Mouse (Mus musculus) embryonic facial prominence, embryonic 13.5 days (tissue): Measurements from ENCODE around the gene Pnkp. TPM values are rescaled to one million over a fixed set of nuclear protein-coding genes. Genes with fewer than 3 reads are reported as not detected.
A peak's percentile ranks its signal among the peaks of the same experiment; 100 is the strongest.

Source experiments
- ATAC-seq: fragments of 200-750 bp; cut with Nextera tagmentation; 2 replicates; pipeline ENCODE4 v1.8.0; 2017; ENCODE audit warnings: low read depth; ENCODE audit not compliant: insufficient number of reproducible peaks, insufficient read depth, low FRiP score, low TSS enrichment
- H3K27ac ChIP-seq: fragments of 300-500 bp; sonication (generic); 2 replicates; pipeline ENCODE4 v1.5.1; 2015; ENCODE audit warnings: moderate library complexity, mild to moderate bottlenecking, inconsistent platforms
- H3K27me3 ChIP-seq: fragments of 300-500 bp; sonication (generic); 2 replicates; pipeline ENCODE4 v1.6.1; 2015; ENCODE audit warnings: mild to moderate bottlenecking, inconsistent platforms
- H3K36me3 ChIP-seq: fragments of 300-500 bp; sonication (generic); 2 replicates; pipeline ENCODE4 v1.6.1; 2015; ENCODE audit warnings: mild to moderate bottlenecking, inconsistent platforms
- H3K4me1 ChIP-seq: fragments of 300-500 bp; sonication (generic); 2 replicates; pipeline ENCODE4 v1.6.1; 2015; ENCODE audit warnings: inconsistent platforms
- H3K4me2 ChIP-seq: fragments of 300-500 bp; sonication (generic); 2 replicates; pipeline ENCODE4 v1.6.1; 2015; ENCODE audit warnings: moderate library complexity, mild to moderate bottlenecking, inconsistent platforms
- H3K4me3 ChIP-seq: fragments of 300-500 bp; sonication (generic); 2 replicates; pipeline ENCODE4 v1.5.1; 2015; ENCODE audit warnings: mild to moderate bottlenecking, inconsistent platforms
- H3K9ac ChIP-seq: fragments of 300-500 bp; sonication (generic); 2 replicates; pipeline ENCODE4 v1.6.1; 2015; ENCODE audit warnings: mild to moderate bottlenecking, inconsistent platforms
- H3K9me3 ChIP-seq: fragments of 300-500 bp; sonication (generic); 2 replicates; pipeline ENCODE4 v1.6.1; 2016; ENCODE audit warnings: inconsistent platforms
- WGBS: fragments of 180-500 bp; shearing (Covaris S2); methylation state at CpG from one replicate; pipeline ENCODE4 v1.1.7; 2015; ENCODE audit warnings: mixed read lengths; 5-methylcytosine and 5-hydroxymethylcytosine counted together
- polyA plus RNA-seq: library from polyadenylated mRNA; unstranded; fragments of >200 nt; fragmentation: Nextera tagmentation; extraction: Ambion mirVana; gene quantifications from 2 replicates; pipeline ENCODE4 v1.2.1, GENCODE M21; 2015

Gene Pnkp
- polyA plus RNA-seq, 1 experiment from 2014 or later, result 30.0 TPM

DNA sequence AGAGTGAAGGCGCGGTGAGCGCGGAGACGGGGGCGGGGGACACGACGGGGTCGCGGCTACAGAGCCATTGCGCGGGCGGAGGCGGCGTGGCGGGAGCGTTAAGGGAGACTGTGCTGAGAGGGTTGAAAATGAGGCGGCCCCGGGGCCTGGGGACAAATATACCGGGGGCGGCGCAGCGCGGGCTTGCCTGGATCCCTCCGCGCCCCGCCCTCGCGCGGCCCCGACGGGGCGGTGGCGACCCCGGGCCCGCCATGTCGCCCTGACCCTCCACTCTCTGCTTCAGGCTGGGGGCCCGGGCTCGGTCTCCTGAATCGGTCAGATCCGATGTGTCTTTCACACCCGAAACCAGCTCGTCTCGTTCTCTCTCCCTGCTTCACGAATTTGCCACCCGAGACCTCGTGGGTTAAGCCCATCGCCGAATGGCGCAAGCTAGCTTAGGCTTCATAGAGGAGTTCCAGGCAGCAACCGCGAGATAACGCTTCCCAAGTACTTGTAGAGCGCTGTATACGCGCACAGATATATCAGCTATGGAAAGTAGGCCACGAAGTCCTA lies 40.4 kb upstream of the Pnkp start, which contains the start of gene Atf5:
Gene Atf5, minus strand, starts transcription at position 189 of the 552 bp plus-strand sequence.
- Histone ChIP-seq H3K4me2 (peak within 1 kb of the TSS; percentile 73), H3K4me1 (peaks cover 49% of the 10 kb centered on the region), H3K4me3 (peak within 1 kb of the TSS; percentile 73), H3K36me3 (peaks cover 14% of the 10 kb centered on the region), H3K9ac (peak within 1 kb of the TSS; percentile 97), H3K27ac (peak within 1 kb of the TSS; percentile 96), H3K9me3 (no peaks in the 10 kb centered on the region), H3K27me3 (no peaks in the 10 kb centered on the region)
- ATAC-seq, result 0 out of 2 replicates have a peak, but pooled peaks have one; percentile 0
- under 1% methylated on average over 57 of the region's 57 CpGs for WGBS

GRCm38 (mm10) chr7:44817441-44817840 lies 39.5 kb upstream of the Pnkp start:
- Histone ChIP-seq H3K27me3 (no peaks in the 10 kb centered on the region), H3K36me3 (peaks cover 6% of the 10 kb centered on the region), H3K4me2 (peak overlapping the region; percentile 73), H3K9ac (peak overlapping the region; percentile 97), H3K27ac (0 out of 2 replicates have a peak overlapping the region, but pooled peaks have one; percentile 96), H3K9me3 (no peaks in the 10 kb centered on the region), H3K4me3 (peak overlapping the region; percentile 73), H3K4me1 (peaks cover 51% of the 10 kb centered on the region)
- WGBS, result 24% methylated on average over 3 of the region's 3 CpGs
- ATAC-seq, result no peak

GRCm38 (mm10) chr7:44818164-44818563 lies 38.8 kb upstream of the Pnkp start:
- Histone ChIP-seq H3K4me1 (peaks cover 58% of the 10 kb centered on the region), H3K36me3 (no peaks in the 10 kb centered on the region; the same call in 1 of the 2 replicates), H3K27ac (peak overlapping the region; percentile 40), H3K4me3 (peak overlapping the region; percentile 73), H3K27me3 (no peaks in the 10 kb centered on the region), H3K9ac (peak overlapping the region; percentile 97), H3K9me3 (no peaks in the 10 kb centered on the region), H3K4me2 (peak overlapping the region; percentile 73)
- WGBS, result 55% methylated on average over 2 of the region's 2 CpGs
- ATAC-seq, result no peak

- no peaks in the 10 kb centered on the region for H3K9me3 ChIP-seq
- H3K9ac ChIP-seq, result peak overlapping the region; percentile 97
- peak overlapping the region; percentile 73 for H3K4me3 ChIP-seq
- WGBS, result 42% methylated on average over 6 of the region's 6 CpGs
- peak overlapping the region; percentile 40 for H3K27ac ChIP-seq
- peaks cover 64% of the 10 kb centered on the region for H3K4me1 ChIP-seq
- H3K27me3 ChIP-seq, result no peaks in the 10 kb centered on the region
- no peak for ATAC-seq
- no peaks in the 10 kb centered on the region for H3K36me3 ChIP-seq
- peak overlapping the region; percentile 73 for H3K4me2 ChIP-seq
These were observed 38.1 kb upstream of the Pnkp start for GRCm38 (mm10) chr7:44818751-44819235.

GRCm38 (mm10) chr7:44819391-44819790 lies 37.5 kb upstream of the Pnkp start:
- peaks cover 69% of the 10 kb centered on the region for H3K4me1 ChIP-seq

GRCm38 (mm10) chr7:44819863-44820262 lies 37.1 kb upstream of the Pnkp start:
- Histone ChIP-seq H3K36me3 (no peaks in the 10 kb centered on the region), H3K4me2 (peak overlapping the region; percentile 73), H3K4me1 (peaks cover 68% of the 10 kb centered on the region), H3K4me3 (no peak overlapping the region), H3K27me3 (no peaks in the 10 kb centered on the region), H3K9ac (peak overlapping the region; percentile 97), H3K27ac (no peak overlapping the region), H3K9me3 (no peaks in the 10 kb centered on the region)
- no peak for ATAC-seq
- 66% methylated on average over 5 of the region's 5 CpGs for WGBS

More at GRCm38 (mm10) chr7:44819391-44819790, 37.5 kb upstream of the Pnkp start:
- Histone ChIP-seq H3K4me2 (peak overlapping the region; percentile 73), H3K9ac (peak overlapping the region; percentile 97), H3K27me3 (no peaks in the 10 kb centered on the region), H3K27ac (peak overlapping the region; percentile 40; the same call in 1 of the 2 replicates), H3K9me3 (no peaks in the 10 kb centered on the region), H3K36me3 (no peaks in the 10 kb centered on the region), H3K4me3 (0 out of 2 replicates have a peak overlapping the region, but pooled peaks have one; percentile 73)
- WGBS, result 90% methylated on average over 2 of the region's 2 CpGs
- no peak for ATAC-seq

GRCm38 (mm10) chr7:44820525-44820924 lies 36.4 kb upstream of the Pnkp start:
- Histone ChIP-seq H3K36me3 (0 out of 2 replicates have a peak, but pooled peaks cover 2% of the 10 kb centered on the region), H3K9ac (0 out of 2 replicates have a peak overlapping the region, but pooled peaks have one; percentile 27), H3K4me2 (no peak overlapping the region), H3K9me3 (no peaks in the 10 kb centered on the region), H3K27ac (no peak overlapping the region), H3K27me3 (no peaks in the 10 kb centered on the region), H3K4me1 (peaks cover 62% of the 10 kb centered on the region), H3K4me3 (no peak overlapping the region)
- ATAC-seq, result no peak
- 80% methylated on average over 3 of the region's 3 CpGs for WGBS

- Histone ChIP-seq H3K9ac (no peak overlapping the region), H3K4me1 (peaks cover 66% of the 10 kb centered on the region), H3K27me3 (no peaks in the 10 kb centered on the region), H3K36me3 (peaks cover 6% of the 10 kb centered on the region; the same call in 1 of the 2 replicates), H3K9me3 (no peaks in the 10 kb centered on the region), H3K4me3 (no peak overlapping the region), H3K4me2 (no peak overlapping the region), H3K27ac (no peak overlapping the region)
- WGBS, result 86% methylated on average over 7 of the region's 7 CpGs
- no peak for ATAC-seq
These were observed 35.1 kb upstream of the Pnkp start for GRCm38 (mm10) chr7:44821666-44822448.

DNA sequence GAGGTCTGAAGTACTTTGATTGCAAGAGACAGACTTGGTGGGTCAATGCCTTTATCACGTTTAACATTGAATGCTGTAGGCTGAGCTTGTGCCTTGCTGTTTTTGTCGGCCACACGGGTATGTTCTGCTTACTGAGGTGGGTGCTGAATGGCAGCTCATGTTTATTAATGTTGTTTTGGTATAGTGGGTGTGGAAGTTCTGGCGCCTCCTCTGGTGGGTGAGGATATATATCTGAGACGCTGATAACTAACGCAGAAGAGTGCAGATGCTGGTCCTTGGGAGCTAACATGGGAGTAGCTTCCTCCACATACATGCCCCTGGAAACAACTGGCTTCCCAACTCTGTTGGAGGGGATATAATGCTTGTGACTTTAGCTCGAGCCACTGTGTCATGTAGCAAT lies 33.5 kb upstream of the Pnkp start:
- no peak overlapping the region for H3K27ac ChIP-seq
- H3K9ac ChIP-seq, result 0 out of 2 replicates have a peak overlapping the region, but pooled peaks have one; percentile 21
- 49% methylated on average over 7 of the region's 7 CpGs for WGBS
- no peak overlapping the region for H3K4me2 ChIP-seq
- H3K4me3 ChIP-seq, result no peak overlapping the region
- peaks cover 15% of the 10 kb centered on the region for H3K36me3 ChIP-seq
- H3K9me3 ChIP-seq, result no peaks in the 10 kb centered on the region
- peaks cover 54% of the 10 kb centered on the region for H3K4me1 ChIP-seq
- ATAC-seq, result no peak
- no peaks in the 10 kb centered on the region for H3K27me3 ChIP-seq

- no peak overlapping the region for H3K27ac ChIP-seq
- H3K9ac ChIP-seq, result no peak overlapping the region
- WGBS, result 17% methylated on average over 3 of the region's 3 CpGs
- H3K4me3 ChIP-seq, result no peak overlapping the region
- no peaks in the 10 kb centered on the region for H3K9me3 ChIP-seq
- peaks cover 39% of the 10 kb centered on the region for H3K4me1 ChIP-seq
- H3K36me3 ChIP-seq, result peaks cover 30% of the 10 kb centered on the region
- H3K27me3 ChIP-seq, result no peaks in the 10 kb centered on the region
- no peak for ATAC-seq
- no peak overlapping the region for H3K4me2 ChIP-seq
These were observed 32.1 kb upstream of the Pnkp start for GRCm38 (mm10) chr7:44824872-44825271.

DNA sequence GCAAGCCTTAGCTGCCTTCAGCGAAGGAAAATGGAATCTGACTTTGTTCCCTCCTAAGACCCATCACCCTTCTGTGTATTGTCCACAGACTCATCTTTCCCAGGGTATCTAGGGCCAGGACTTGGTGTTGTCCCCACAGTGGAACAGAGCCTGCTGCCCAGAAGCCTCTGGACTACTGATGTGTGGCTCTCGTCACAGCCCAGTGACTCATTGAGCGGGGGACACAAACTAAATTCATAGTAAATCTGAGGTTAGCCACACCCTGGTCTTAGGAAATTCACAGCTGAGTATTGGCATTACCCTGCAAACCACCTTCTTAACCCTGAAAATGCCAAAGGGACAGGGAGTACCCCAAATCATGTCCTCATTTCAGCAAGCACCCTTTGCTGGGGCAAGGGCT lies 30.2 kb upstream of the Pnkp start:
- Histone ChIP-seq H3K4me2 (no peak overlapping the region), H3K36me3 (peaks cover 49% of the 10 kb centered on the region), H3K4me3 (no peak overlapping the region), H3K27me3 (no peaks in the 10 kb centered on the region), H3K9ac (no peak overlapping the region), H3K27ac (no peak overlapping the region), H3K9me3 (no peaks in the 10 kb centered on the region), H3K4me1 (peaks cover 22% of the 10 kb centered on the region)
- WGBS, result 85% methylated on average over 3 of the region's 3 CpGs
- ATAC-seq, result no peak
